Mouse (Mus musculus) granulocyte monocyte progenitor cell, adult 5-6 weeks (primary cell): Measurements from ENCODE around the gene Nrgn. TPM values are rescaled to one million over a fixed set of nuclear protein-coding genes. Genes with fewer than 3 reads are reported as not detected.

Source experiments
- total RNA-seq, 2 experiments: library from RNA; stranded (forward) in 1 of 2; stranded (reverse) in 1 of 2; fragments of 200-712, 200-1000 nt in 1 of 2; fragments of >200 nt in 1 of 2; fragmentation: Nextera tagmentation in 1 of 2; gene quantifications; 2 replicates each; pipeline ENCODE4 v1.2.3; 2014 to 2017

The Nrgn gene
- total RNA-seq, 2 experiments from 2014 or later = 1.2 to 4.3 TPM

Other genes with a start within 250 kb of the Nrgn start
- 13.3 and 16.7 TPM in 2 replicates for gene Ccdc15, start 204.5 kb downstream of the Nrgn start, total RNA-seq (2014; fragmentation: Nextera tagmentation)
- gene Ccdc15, start 204.5 kb downstream of the Nrgn start, total RNA-seq (2017) = 11.7 and 14.5 TPM in 2 replicates
- not detected in 2 replicates for gene Hepacam, start 185.6 kb downstream of the Nrgn start, total RNA-seq (2014; fragmentation: Nextera tagmentation)
- not detected in 2 replicates for gene Hepacam, start 185.6 kb downstream of the Nrgn start, total RNA-seq (2017)
- 0.30 TPM in 1 of 2 replicates, not detected in the other for gene Robo4, start 151.0 kb downstream of the Nrgn start, total RNA-seq (2014; fragmentation: Nextera tagmentation)
- 0.04 TPM in 1 of 2 replicates, not detected in the other for gene Robo4, start 151.0 kb downstream of the Nrgn start, total RNA-seq (2017)
- gene Robo3, start 119.7 kb downstream of the Nrgn start, total RNA-seq (2014; fragmentation: Nextera tagmentation) = 0.95 TPM in 1 of 2 replicates, not detected in the other
- gene Robo3, start 119.7 kb downstream of the Nrgn start, total RNA-seq (2017) = 0.13 and 2.2 TPM in 2 replicates
- 24.7 and 30.4 TPM in 2 replicates for gene Msantd2, start 63.6 kb downstream of the Nrgn start, total RNA-seq (2014; fragmentation: Nextera tagmentation)
- 20.6 and 31.1 TPM in 2 replicates for gene Msantd2, start 63.6 kb downstream of the Nrgn start, total RNA-seq (2017)
- not detected in 2 replicates for gene Esam, start 24.8 kb downstream of the Nrgn start, total RNA-seq (2014; fragmentation: Nextera tagmentation)
- gene Esam, start 24.8 kb downstream of the Nrgn start, total RNA-seq (2017) = not detected in 2 replicates
- 3.1 TPM in 1 of 2 replicates, not detected in the other for gene Vsig2, start 13.6 kb downstream of the Nrgn start, total RNA-seq (2014; fragmentation: Nextera tagmentation)
- gene Vsig2, start 13.6 kb downstream of the Nrgn start, total RNA-seq (2017) = not detected in 2 replicates
- gene Siae, start 2.8 kb upstream of the Nrgn start, total RNA-seq (2014; fragmentation: Nextera tagmentation) = 11.0 and 16.9 TPM in 2 replicates
- gene Siae, start 2.8 kb upstream of the Nrgn start, total RNA-seq (2017) = 10.3 and 10.8 TPM in 2 replicates
- gene Spa17, start 60.8 kb upstream of the Nrgn start, total RNA-seq (2014; fragmentation: Nextera tagmentation) = 1.3 and 2.4 TPM in 2 replicates
- gene Spa17, start 60.8 kb upstream of the Nrgn start, total RNA-seq (2017) = 1.2 and 2.2 TPM in 2 replicates
- gene Tbrg1, start 104.4 kb upstream of the Nrgn start, total RNA-seq (2014; fragmentation: Nextera tagmentation) = 21.5 and 29.7 TPM in 2 replicates
- gene Tbrg1, start 104.4 kb upstream of the Nrgn start, total RNA-seq (2017) = 33.3 and 33.7 TPM in 2 replicates
- gene Panx3, start 116.3 kb upstream of the Nrgn start, total RNA-seq (2014; fragmentation: Nextera tagmentation) = not detected in 2 replicates
- gene Panx3, start 116.3 kb upstream of the Nrgn start, total RNA-seq (2017) = not detected in 2 replicates
- not detected in 2 replicates for gene Olfr160, start 163.3 kb upstream of the Nrgn start, total RNA-seq (2014; fragmentation: Nextera tagmentation)
- gene Olfr160, start 163.3 kb upstream of the Nrgn start, total RNA-seq (2017) = not detected in 2 replicates
- gene Olfr874, start 192.2 kb upstream of the Nrgn start, total RNA-seq (2014; fragmentation: Nextera tagmentation) = not detected in 2 replicates
- not detected in 2 replicates for gene Olfr874, start 192.2 kb upstream of the Nrgn start, total RNA-seq (2017)
- not detected in 2 replicates for gene Olfr875, start 219.0 kb upstream of the Nrgn start, total RNA-seq (2014; fragmentation: Nextera tagmentation)
- gene Olfr875, start 219.0 kb upstream of the Nrgn start, total RNA-seq (2017) = not detected in 2 replicates